15 mouse cellular contexts compared by ENCODE assay signal in the genomic region with DNA sequence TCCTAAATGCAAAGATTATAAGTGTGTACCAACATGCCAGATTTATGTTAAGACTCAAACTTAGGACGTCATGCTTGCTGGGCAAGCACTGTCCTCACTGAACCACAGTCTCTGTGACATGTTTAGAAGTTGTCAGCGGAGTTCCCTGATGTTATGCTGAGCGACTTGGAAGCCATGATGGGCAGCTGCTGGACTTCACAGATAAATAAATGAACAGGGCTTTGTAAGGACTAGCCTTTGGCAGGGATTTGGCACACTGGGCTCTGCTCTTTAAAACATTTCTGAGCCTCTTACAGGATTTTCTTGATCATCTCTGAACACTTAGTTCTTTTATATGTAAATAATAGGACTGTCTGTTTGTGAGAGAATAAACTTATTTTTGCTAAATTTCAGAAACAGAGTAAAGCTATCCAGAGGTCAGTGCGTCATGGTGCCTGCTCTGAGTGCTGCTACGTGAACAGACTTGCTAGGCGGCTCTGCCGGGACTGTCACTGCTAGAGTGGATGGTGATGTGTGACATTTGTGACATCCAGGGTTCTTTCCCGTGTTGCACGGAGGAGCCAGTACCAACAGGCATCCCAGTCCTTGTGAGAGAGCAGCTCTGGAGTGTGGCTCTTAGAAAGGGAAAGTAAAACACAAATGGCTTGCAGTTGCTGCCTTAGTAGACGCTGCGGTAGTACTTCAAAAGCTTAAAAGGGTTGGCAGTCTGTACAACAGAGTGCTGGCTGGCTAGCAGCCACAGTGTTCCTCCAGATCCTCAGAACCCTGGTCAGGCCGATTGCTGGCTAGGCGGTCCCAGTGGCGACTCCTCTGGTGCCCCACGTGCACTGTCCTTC. TPM values are rescaled to one million over a fixed set of nuclear protein-coding genes. Genes with fewer than 3 reads are reported as not detected.
A peak's percentile ranks its signal among the peaks of the same experiment; 100 is the strongest.
DNase-seq lines count a peak whose midpoint lies in the region; ATAC-seq and TF ChIP-seq lines count a peak whose summit lies in the region.
"Had no signal": no experiment of that assay in that cellular context is flagged by ENCODE, and none has a peak within 500 bp of the region (broad histone marks: within the 10 kb centered on the region; RNA-seq: fewer than 3 reads in every experiment).

No protein-coding gene starts in this region.

- peaks cover 51% of the 10 kb centered on the region for H3K36me3 ChIP-seq in forebrain, embryonic 13.5 days (ENCODE audit: poor library complexity, severe bottlenecking)
- peaks cover 79% of the 10 kb centered on the region for H3K36me3 ChIP-seq in forebrain, embryonic 10.5 days (replicated peaks)
- peaks cover 1% of the 10 kb centered on the region; the same call in 1 of the 2 replicates for H3K36me3 ChIP-seq in liver, adult 2 months (ENCODE audit: control insufficient read depth, insufficient read depth, low read length)
- H3K36me3 ChIP-seq in liver, embryonic 11.5 days (ENCODE audit: control insufficient read depth, insufficient read depth, low read length): peaks cover 4% of the 10 kb centered on the region; the same call in 1 of the 2 replicates

- H3K9ac ChIP-seq in forebrain, embryonic 13.5 days: no peak overlapping the region
- no peak overlapping the region for H3K9ac ChIP-seq in liver, adult 2 months (ENCODE audit: low read depth, low read length)
- H3K9ac ChIP-seq in liver, embryonic 11.5 days (ENCODE audit: low read depth, low read length): no peak overlapping the region
- H3K9ac ChIP-seq: embryonic facial prominence, embryonic 13.5 days had no signal

- 0 out of 2 replicates have a peak, but pooled peaks have one; percentile 27 for ATAC-seq in forebrain, embryonic 13.5 days
- no peak for ATAC-seq in liver, embryonic 11.5 days (replicated peaks; ENCODE audit: low FRiP score)
- ATAC-seq: activated CD4-positive, CD25-positive, alpha-beta regulatory T cell, adult 4 months had no signal

- no peak overlapping the region for H3K4me2 ChIP-seq in forebrain, embryonic 13.5 days
- no peak overlapping the region for H3K4me2 ChIP-seq in liver, embryonic 11.5 days
- H3K4me2 ChIP-seq: embryonic facial prominence, embryonic 13.5 days had no signal

- no peak for TF ChIP-seq POLR2A in liver, adult 2 months (IDR thresholded peaks at IDR 0.05; ENCODE audit: extremely low read depth, insufficient read depth, low read length)

- H3K27ac ChIP-seq in forebrain, embryonic 13.5 days: no peak overlapping the region
- H3K27ac ChIP-seq in forebrain, embryonic 10.5 days: no peak overlapping the region
- no peak overlapping the region for H3K27ac ChIP-seq in liver, adult 2 months (replicated peaks; ENCODE audit: insufficient read depth, low read depth, low read length)
- H3K27ac ChIP-seq in liver, embryonic 11.5 days (ENCODE audit: low read depth, low read length): no peak overlapping the region
- H3K27ac ChIP-seq: embryonic facial prominence, embryonic 13.5 days; gastrocnemius, adult 2 months; macrophage had no signal

- no peaks in the 10 kb centered on the region for H3K9me3 ChIP-seq in forebrain, embryonic 13.5 days (replicated peaks)
- no peaks in the 10 kb centered on the region for H3K9me3 ChIP-seq in forebrain, embryonic 10.5 days
- H3K9me3 ChIP-seq in liver, embryonic 11.5 days (ENCODE audit: control insufficient read depth, low read length): no peaks in the 10 kb centered on the region
- H3K9me3 ChIP-seq: embryonic facial prominence, embryonic 13.5 days; G1E had no signal

- no peak overlapping the region for H3K4me3 ChIP-seq in forebrain, embryonic 13.5 days
- H3K4me3 ChIP-seq in forebrain, embryonic 10.5 days: no peak overlapping the region
- H3K4me3 ChIP-seq in liver, adult 2 months (ENCODE audit: insufficient read depth, low read depth, low read length): no peak overlapping the region
- no peak overlapping the region for H3K4me3 ChIP-seq in liver, embryonic 11.5 days (ENCODE audit: low read depth, low read length)
- H3K4me3 ChIP-seq: embryonic facial prominence, embryonic 13.5 days; gastrocnemius, adult 2 months had no signal

- H3K79me2 ChIP-seq in liver, adult 2 months (ENCODE audit: control insufficient read depth, insufficient read depth, low read length): no peaks in the 10 kb centered on the region

- WGBS in forebrain, embryonic 13.5 days: 92% methylated on average over 15 of the region's 15 CpGs
- 95% methylated on average over 15 of the region's 15 CpGs for WGBS in forebrain, embryonic 10.5 days
- 85% methylated on average over 15 of the region's 15 CpGs for WGBS in liver, adult 2 months
- 91% methylated on average over 15 of the region's 15 CpGs for WGBS in liver, embryonic 11.5 days

- no peaks in the 10 kb centered on the region for H3K27me3 ChIP-seq in forebrain, embryonic 13.5 days
- no peaks in the 10 kb centered on the region for H3K27me3 ChIP-seq in forebrain, embryonic 10.5 days (ENCODE audit: poor library complexity, severe bottlenecking)
- no peaks in the 10 kb centered on the region for H3K27me3 ChIP-seq in liver, adult 2 months (ENCODE audit: control insufficient read depth, insufficient read depth, low read length)
- H3K27me3 ChIP-seq in liver, embryonic 11.5 days (replicated peaks; ENCODE audit: control insufficient read depth, insufficient read depth, low read length): no peaks in the 10 kb centered on the region
- H3K27me3 ChIP-seq: embryonic facial prominence, embryonic 13.5 days had no signal

- DNase-seq in forebrain, embryonic 10.5 days (ENCODE audit: extremely low spot score, low spot score): no peak
- peak; percentile 26 for DNase-seq in liver, adult 2 months (ENCODE audit: extremely low read depth, low read depth, low spot score)
- DNase-seq in liver, embryonic 11.5 days (ENCODE audit: low spot score): no peak
- peak; percentile 39 for DNase-seq in adrenal gland, postnatal 25 days
- peak; percentile 68 for DNase-seq in lung, postnatal 10 days
- DNase-seq in urinary bladder, postnatal 25 days (ENCODE audit: low spot score): no peak
- DNase-seq in cerebellum, postnatal 4 days (ENCODE audit: low spot score in 2 of 2): no peak
- DNase-seq: cerebellum, adult 9-10 months; gastrocnemius, adult 2 months; kidney, postnatal 36 days had no signal

- no peak for TF ChIP-seq CTCF in liver, adult 2 months (IDR thresholded peaks at IDR 0.05; ENCODE audit: low read depth, low read length)

- no peaks in the 10 kb centered on the region for H3K4me1 ChIP-seq in forebrain, embryonic 13.5 days
- no peaks in the 10 kb centered on the region for H3K4me1 ChIP-seq in forebrain, embryonic 10.5 days
- peaks cover 20% of the 10 kb centered on the region for H3K4me1 ChIP-seq in liver, adult 2 months (ENCODE audit: control insufficient read depth, insufficient read depth, low read length)
- no peaks in the 10 kb centered on the region for H3K4me1 ChIP-seq in liver, embryonic 11.5 days (replicated peaks; ENCODE audit: control insufficient read depth, insufficient read depth, low read length)
- H3K4me1 ChIP-seq: embryonic facial prominence, embryonic 13.5 days had no signal

RNA-seq across cellular contexts. Expression of a gene that starts 15.4 kb away (rescaled TPM):
- polyA plus RNA-seq in forebrain, embryonic 13.5 days (2015; fragmentation: Nextera tagmentation; extraction: Ambion mirVana): 0.21 and 0.55 TPM in 2 replicates
- 0.49 and 0.56 TPM in 2 replicates for polyA plus RNA-seq in forebrain, embryonic 10.5 days (2016; fragmentation: Nextera tagmentation; extraction: Ambion mirVana)
- total RNA-seq in liver, adult 2 months (2014; rRNA removed): 0.07 and 0.09 TPM in 2 replicates
- 0.06 TPM in 1 of 2 replicates, not detected in the other for polyA plus RNA-seq in liver, adult 2 months (2012; rRNA removed)
- polyA plus RNA-seq in liver, embryonic 11.5 days (2014; fragmentation: Nextera tagmentation; extraction: Ambion mirVana): 0.27 and 0.43 TPM in 2 replicates
- 0.30 TPM in 1 of 2 replicates, not detected in the other for total RNA-seq in adrenal gland, postnatal 25 days (2021)
- polyA plus RNA-seq: G1E, macrophage had no signal

RNA-seq across cellular contexts. Expression of a gene that starts 54.7 kb away (rescaled TPM):
- polyA plus RNA-seq in forebrain, embryonic 13.5 days (2015; fragmentation: Nextera tagmentation; extraction: Ambion mirVana): 120 and 132 TPM in 2 replicates
- 81.7 and 83.3 TPM in 2 replicates for polyA plus RNA-seq in forebrain, embryonic 10.5 days (2016; fragmentation: Nextera tagmentation; extraction: Ambion mirVana)
- total RNA-seq in liver, adult 2 months (2014; rRNA removed): 39.5 and 52.2 TPM in 2 replicates
- 17.1 and 19.5 TPM in 2 replicates for polyA plus RNA-seq in liver, adult 2 months (2012; rRNA removed)
- 39.5 TPM in 2 replicates for polyA plus RNA-seq in liver, embryonic 11.5 days (2014; fragmentation: Nextera tagmentation; extraction: Ambion mirVana)
- 59.2 and 72.5 TPM in 2 replicates for total RNA-seq in adrenal gland, postnatal 25 days (2021)

Comparison
In these comparisons a context has a peak if more than half of its experiments do, and no peak if none do; other contexts are left out.
1. DNase-seq: peak in liver, adult 2 months (single experiment), adrenal gland, postnatal 25 days (single experiment) and lung, postnatal 10 days (single experiment); none in forebrain, embryonic 10.5 days (single experiment), liver, embryonic 11.5 days (single experiment), urinary bladder, postnatal 25 days (single experiment) and cerebellum, postnatal 4 days (0 of 2).